Mouse (Mus musculus) macrophage (primary cell): ENCODE measurements around the gene Eif5b. TPM values are rescaled to one million over a fixed set of nuclear protein-coding genes. Genes with fewer than 3 reads are reported as not detected.
A peak's percentile ranks its signal among the peaks of the same experiment; 100 is the strongest.

ENCODE experiments used
- H3K27ac ChIP-seq: fragments of 350-480 bp; formaldehyde crosslinking; 2 replicates; pipeline ENCODE4 v1.9.0; 2021
- H3K36me3 ChIP-seq: fragments of 350-480 bp; formaldehyde crosslinking; 2 replicates; pipeline ENCODE4 v1.9.0; 2021; ENCODE audit errors: inconsistent target
- H3K4me3 ChIP-seq: fragments of 350-480 bp; formaldehyde crosslinking; 2 replicates; pipeline ENCODE4 v1.9.0; 2021; ENCODE audit errors: inconsistent target
- H3K79me2 ChIP-seq: fragments of 350-480 bp; formaldehyde crosslinking; 2 replicates; pipeline ENCODE4 v1.9.0; 2021; ENCODE audit errors: inconsistent target
- WGBS: methylation state at CpG from one replicate; pipeline ENCODE4 v1.1.7; 2026; ENCODE audit warnings: inconsistent platforms; ENCODE audit not compliant: missing documents; 5-methylcytosine and 5-hydroxymethylcytosine counted together
- polyA plus RNA-seq: library from polyadenylated mRNA; stranded (reverse); fragments of 250-400 nt; gene quantifications from 3 replicates; pipeline ENCODE4 v1.2.4, GENCODE M21; 2018; ENCODE audit warnings: inconsistent platforms

Gene Eif5b
- polyA plus RNA-seq, 1 experiment from 2014 or later: 143 TPM

DNA sequence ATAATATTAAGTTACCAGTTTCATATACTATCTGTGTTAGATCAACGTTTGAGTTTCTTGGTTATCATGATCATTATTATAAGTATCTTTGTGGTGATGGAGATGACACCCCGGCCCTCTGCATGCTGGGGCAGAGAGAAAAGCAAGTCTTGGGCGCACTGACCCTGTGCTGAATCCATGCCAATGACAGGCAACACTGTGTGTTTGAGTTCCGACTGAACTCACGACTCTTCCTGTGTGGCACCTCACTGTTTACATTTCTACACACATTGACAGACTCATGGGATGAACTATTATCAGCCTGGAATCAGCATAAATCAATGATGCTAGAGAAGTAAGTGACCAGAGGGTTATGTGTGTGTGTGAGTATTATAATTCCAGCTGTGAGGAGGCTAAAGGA is 10.0 kb upstream of the Eif5b start:
- H3K79me2 ChIP-seq: peaks cover 19% of the 10 kb centered on the region
- no peak overlapping the region for H3K27ac ChIP-seq
- H3K4me3 ChIP-seq: no peak overlapping the region
- WGBS: 90% methylated on average over 5 of the region's 5 CpGs
- H3K36me3 ChIP-seq: peaks cover 69% of the 10 kb centered on the region

DNA sequence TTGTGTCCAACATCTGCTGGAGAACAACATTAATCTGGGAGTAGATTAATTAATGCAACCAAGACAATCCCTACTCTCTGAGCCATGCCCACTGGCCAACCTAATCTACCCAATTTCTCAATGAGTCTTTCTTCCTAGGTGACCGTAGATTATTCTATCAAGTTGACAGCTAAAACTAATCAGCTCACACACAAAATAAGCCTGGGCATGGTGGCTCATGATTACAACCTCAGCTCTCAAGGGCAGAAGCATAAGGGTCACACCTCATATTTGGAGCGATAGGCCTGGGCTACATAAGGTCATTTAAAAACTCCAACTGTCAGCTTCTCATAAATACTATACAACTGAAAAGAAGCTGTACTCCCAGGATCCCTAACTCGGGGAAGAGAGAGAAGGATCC is 1.6 kb upstream of the Eif5b start:
- H3K79me2 ChIP-seq: peaks cover 84% of the 10 kb centered on the region
- peak overlapping the region; percentile 78 for H3K27ac ChIP-seq
- peak overlapping the region; percentile 83 for H3K4me3 ChIP-seq
- 42% methylated on average over 3 of the region's 3 CpGs for WGBS
- peaks cover 42% of the 10 kb centered on the region for H3K36me3 ChIP-seq

DNA sequence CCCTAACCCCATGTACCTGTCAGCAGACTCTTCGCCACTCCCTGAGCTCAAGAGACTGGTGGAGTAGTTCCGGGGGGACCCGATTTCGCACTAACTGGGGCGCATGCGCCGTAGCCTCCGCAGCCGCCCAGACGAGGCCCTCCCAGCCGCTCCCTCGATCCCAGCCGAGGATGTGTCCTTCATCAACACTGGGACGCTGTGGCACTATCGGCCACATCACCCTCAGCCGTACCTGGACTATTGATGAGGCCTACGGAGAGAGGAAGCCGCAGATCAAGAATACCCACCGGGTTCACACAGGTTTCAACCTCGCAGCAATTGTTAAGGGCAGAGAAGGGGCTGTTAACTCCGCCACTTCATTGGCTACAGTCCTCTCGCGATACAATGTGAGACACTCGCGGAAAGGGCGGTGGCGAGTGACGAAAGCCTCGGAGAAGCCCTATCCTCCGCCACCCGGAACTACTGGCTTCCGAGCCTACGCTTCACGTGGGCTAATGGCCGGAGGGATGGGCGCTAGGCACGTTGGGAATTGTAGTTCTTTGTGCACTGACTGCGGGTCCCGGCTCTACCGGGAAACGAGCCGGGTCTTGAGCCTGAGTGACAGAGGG is 829 bp upstream of the Eif5b start:
- Histone ChIP-seq H3K36me3 (peaks cover 35% of the 10 kb centered on the region), H3K79me2 (peaks cover 84% of the 10 kb centered on the region), H3K27ac (peak overlapping the region; percentile 78), H3K4me3 (peak overlapping the region; percentile 83)
- 2% methylated on average over 42 of the region's 42 CpGs for WGBS

DNA sequence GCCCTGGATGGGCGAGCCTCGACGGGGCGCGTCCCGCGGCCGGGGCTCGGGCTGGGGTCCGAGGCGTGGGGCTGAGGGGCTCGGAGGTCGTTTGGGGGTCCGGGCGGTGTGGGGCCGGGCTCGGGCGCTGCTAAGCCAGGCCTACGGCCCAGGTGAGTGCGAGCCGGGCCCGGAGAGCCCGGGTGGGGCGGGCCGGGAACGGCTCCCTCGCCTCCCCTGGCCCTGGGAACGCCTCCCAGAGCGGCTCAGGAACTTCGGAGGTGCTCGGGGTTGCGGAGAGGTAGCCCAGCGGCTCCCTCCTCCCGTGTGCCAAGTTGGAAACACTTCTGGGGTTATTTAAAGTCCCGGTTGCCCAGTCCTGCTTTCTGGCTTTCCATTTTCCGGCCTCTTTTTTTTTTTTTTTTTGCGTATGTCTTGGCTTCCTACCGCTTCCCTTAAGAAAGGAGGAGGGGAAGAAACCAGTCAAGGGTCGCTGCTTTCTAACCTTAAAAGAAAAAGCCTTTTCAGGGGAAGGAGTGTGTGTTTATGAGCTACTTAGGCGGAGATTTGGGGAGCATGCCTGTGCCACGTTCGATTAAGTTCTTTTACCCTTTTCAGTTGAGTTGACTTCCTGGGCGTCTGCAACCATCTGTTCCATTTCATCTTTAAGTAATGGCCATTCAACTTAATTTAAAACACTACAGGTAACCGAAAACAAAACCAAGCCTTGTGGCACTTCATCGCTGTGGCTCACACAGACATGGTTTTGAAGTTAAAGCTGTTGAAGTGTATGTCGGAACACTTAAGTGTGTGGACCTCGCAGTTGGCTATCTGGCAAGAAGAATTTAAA is 775 bp downstream of the Eif5b start:
- 3% methylated on average over 44 of the region's 47 CpGs for WGBS
- Histone ChIP-seq H3K4me3 (peak overlapping the region; percentile 83), H3K36me3 (peaks cover 20% of the 10 kb centered on the region), H3K79me2 (peaks cover 84% of the 10 kb centered on the region), H3K27ac (peak overlapping the region; percentile 53)

DNA sequence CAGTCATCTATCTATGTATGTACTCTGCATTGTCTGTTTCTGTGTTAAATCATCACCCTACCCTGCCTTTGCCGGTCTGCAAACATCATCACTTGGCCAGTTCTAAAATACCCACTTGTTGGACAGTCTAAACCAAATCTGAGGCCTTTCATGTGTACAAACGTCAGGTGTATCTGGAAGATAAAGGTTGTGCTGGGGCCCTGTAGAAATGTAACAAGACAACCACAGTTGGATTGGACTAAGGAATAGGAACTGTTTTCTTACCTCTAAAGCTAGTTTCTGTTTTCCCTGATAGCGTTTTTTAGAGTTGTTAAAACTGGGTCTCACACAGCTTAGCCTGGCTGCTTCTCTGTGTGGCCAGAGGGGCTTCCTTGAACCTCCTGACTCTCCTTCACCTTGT is 1.7 kb downstream of the Eif5b start:
- WGBS: 75% methylated on average over 3 of the region's 3 CpGs
- Histone ChIP-seq H3K79me2 (peaks cover 84% of the 10 kb centered on the region), H3K4me3 (no peak overlapping the region), H3K36me3 (peaks cover 11% of the 10 kb centered on the region), H3K27ac (0 out of 2 replicates have a peak overlapping the region, but pooled peaks have one; percentile 1)

DNA sequence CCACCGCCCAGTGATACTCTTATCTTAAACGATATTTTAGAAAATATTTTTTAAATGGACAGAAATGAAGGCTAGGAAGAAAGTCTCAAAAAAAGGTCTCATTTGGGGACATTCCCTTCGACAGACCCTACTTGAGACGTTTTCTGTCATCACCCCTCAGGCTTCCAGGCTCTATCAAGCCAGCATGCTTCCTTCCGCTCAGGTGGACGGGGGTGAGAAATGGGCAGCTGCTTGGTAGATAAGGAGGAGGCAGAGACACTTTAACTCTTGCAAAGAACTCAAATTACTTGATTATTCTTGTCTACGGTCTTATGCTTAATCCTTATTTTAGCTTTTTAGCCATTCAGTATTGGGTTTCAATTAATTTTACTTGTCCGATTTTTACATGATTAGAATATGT is 3.0 kb downstream of the Eif5b start:
- H3K36me3 ChIP-seq: no peaks in the 10 kb centered on the region
- H3K79me2 ChIP-seq: peaks cover 84% of the 10 kb centered on the region
- 97% methylated on average over 8 of the region's 8 CpGs for WGBS
- no peak overlapping the region for H3K4me3 ChIP-seq
- no peak overlapping the region for H3K27ac ChIP-seq

DNA sequence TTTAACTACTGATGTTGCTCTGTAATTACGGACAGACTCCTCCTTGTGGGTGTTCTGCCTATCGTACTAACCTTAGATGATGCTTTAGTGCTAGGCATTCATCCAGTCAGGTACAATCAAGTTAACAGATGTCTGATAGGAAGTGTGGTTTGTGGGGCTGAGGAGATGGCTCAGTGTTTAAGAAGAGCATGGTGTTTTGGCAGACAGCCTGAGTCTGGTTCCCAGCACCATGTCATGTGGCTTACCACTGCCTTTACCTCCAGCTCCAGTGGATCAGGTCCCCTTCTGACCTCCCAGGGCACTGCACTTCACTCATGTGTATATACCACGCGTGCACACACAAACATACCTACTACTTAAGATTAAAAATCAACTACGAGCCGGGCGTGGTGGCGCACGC is 4.1 kb downstream of the Eif5b start:
- Histone ChIP-seq H3K4me3 (no peak overlapping the region), H3K79me2 (peaks cover 86% of the 10 kb centered on the region), H3K36me3 (no peaks in the 10 kb centered on the region), H3K27ac (no peak overlapping the region)
- WGBS: 93% methylated on average over 7 of the region's 9 CpGs

DNA sequence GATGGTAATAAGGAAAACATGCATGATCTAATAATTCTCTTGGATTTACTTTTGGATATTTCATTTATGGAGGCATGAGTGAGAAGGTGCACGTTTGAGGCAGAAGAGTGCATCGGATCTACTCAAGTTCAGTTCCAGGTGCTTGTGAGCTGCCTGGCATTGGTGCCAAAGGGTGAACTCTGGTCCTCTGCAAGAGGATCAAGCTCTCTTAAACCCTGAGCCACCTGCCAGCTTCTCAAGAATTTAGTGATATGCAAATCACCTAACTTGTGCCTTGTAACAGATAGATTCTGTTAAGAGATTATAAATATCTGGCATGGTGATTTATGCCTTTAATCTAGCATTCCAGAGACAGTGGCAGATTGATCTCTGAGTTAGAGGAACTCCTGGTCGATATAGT is 5.2 kb downstream of the Eif5b start:
- H3K4me3 ChIP-seq: no peak overlapping the region
- H3K27ac ChIP-seq: no peak overlapping the region
- H3K36me3 ChIP-seq: no peaks in the 10 kb centered on the region
- peaks cover 96% of the 10 kb centered on the region for H3K79me2 ChIP-seq
- WGBS: 95% methylated on average over 3 of the region's 3 CpGs

DNA sequence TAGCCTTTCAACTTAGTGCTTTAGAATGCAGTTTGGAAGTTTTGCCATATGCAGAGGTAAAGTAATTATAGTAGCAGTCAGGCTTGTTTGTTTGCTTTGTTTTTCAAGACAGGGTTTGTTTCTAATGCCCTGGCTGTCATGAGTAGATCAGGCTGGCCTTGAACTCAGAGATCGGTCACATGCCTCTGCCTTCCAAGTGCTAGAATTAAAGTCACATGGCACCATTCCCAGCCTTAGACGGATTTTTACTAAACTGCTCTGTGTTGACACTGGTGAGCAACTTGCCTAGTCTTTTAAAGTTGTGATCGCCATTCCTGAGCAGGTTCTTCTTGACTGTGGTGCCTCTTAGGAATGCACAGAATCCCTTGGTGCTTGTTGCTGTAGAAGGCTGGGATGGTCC is 8.9 kb downstream of the Eif5b start:
- 89% methylated on average over 3 of the region's 3 CpGs for WGBS
- no peak overlapping the region for H3K27ac ChIP-seq

DNA sequence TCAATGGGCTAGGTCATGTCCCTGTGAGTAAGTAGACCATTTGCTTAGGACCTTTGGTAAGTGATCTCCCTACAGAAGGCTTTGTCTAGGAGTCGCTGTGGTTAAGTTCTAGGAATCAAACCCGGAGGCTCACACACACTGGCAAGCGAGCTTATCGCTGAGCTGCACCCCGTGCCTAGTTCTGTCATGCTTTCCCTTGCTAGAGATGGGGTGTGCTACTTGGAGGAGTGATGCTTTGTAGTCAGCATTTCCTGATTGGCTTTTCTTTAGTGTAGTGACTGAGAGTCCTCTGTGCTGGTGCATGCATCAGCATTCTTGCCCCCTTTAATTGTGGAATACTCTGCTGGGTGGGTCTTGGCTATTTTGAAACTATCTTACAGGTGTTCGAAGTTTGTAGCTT is 13.8 kb downstream of the Eif5b start:
- Histone ChIP-seq H3K4me3 (no peak overlapping the region), H3K79me2 (peaks cover 92% of the 10 kb centered on the region), H3K27ac (peak overlapping the region; percentile 74), H3K36me3 (no peaks in the 10 kb centered on the region)
- WGBS: 59% methylated on average over 6 of the region's 6 CpGs

More for the DNA sequence above, 8.9 kb downstream of the Eif5b start:
- H3K36me3 ChIP-seq: no peaks in the 10 kb centered on the region
- no peak overlapping the region for H3K4me3 ChIP-seq
- peaks cover 100% of the 10 kb centered on the region for H3K79me2 ChIP-seq

DNA sequence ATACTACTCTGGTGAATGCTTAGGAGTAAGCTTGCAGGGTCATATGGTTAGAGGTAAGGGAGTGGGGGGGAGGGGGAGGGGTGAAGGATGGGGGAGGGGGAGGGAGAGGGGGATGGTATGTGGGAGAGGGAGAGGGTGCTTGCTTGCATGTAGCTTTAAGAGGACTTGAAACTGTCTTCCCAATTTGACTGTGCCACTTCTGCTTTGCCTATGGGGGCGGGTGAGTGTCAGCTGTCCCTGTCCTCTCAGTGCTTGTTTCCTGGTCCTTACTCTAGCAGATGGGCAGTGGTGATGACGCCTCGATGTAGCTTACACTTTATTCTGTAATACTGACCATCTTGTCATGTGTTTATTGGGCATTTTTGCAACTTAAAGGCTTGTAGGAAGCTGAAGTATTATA is 14.3 kb downstream of the Eif5b start:
- 6% methylated on average over 3 of the region's 3 CpGs for WGBS
- Histone ChIP-seq H3K79me2 (peaks cover 92% of the 10 kb centered on the region), H3K36me3 (no peaks in the 10 kb centered on the region), H3K4me3 (no peak overlapping the region), H3K27ac (peak overlapping the region; percentile 74)

DNA sequence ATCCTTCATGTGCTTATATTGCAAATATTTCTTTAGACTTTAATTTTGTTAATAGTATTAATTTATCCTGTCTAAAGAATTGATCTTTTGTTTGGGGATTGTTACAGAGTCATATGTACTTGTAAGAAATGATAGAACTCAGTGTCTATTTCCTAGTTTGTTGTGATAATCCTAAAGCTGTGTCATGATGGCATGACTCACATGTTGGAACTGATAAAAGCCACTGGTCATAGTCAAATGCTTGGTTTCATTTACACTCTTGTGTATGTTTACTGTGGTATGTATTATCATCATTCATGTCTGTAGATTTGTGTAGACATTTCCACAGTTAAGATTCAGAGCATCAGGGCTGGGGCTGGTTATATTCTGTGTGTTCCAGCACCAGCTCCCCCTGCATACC is 14.7 kb downstream of the Eif5b start:
- Histone ChIP-seq H3K27ac (peak overlapping the region; percentile 74), H3K4me3 (no peak overlapping the region), H3K79me2 (peaks cover 92% of the 10 kb centered on the region), H3K36me3 (no peaks in the 10 kb centered on the region; the same call in 1 of the 2 replicates)

DNA sequence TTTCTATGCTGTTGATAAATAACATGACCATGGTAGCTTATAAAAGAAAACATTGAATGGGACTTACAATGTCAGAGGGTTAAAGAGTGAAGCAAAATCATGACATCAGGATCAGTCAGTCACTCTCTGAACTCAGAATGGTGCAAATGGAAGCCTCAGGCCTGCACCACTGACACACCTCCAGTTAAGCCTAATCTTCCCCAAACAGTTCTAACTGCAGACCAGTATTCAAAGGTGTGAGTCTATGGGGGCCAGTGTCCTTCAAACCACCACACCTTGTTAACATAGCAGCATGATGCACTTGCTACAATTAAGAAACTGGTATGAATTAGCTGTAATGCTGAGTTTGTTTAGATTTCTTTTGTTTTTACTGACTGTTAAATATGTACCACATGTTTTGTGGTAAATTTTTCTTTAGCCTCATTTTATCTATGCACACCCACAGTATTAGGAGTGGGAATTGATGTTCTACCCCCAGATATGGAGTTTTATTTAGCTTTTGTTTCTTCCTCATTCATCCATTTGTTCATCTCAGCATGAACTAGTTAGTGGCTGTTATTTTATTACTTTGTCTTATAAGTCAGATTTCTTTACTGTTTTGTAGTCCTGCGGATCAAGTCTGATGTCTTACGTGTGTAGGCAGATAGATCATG is 16.9 kb downstream of the Eif5b start:
- Histone ChIP-seq H3K79me2 (peaks cover 80% of the 10 kb centered on the region), H3K4me3 (no peak overlapping the region), H3K36me3 (peaks cover 12% of the 10 kb centered on the region), H3K27ac (no peak overlapping the region)
- WGBS: 100% methylated on average over 2 of the region's 2 CpGs

DNA sequence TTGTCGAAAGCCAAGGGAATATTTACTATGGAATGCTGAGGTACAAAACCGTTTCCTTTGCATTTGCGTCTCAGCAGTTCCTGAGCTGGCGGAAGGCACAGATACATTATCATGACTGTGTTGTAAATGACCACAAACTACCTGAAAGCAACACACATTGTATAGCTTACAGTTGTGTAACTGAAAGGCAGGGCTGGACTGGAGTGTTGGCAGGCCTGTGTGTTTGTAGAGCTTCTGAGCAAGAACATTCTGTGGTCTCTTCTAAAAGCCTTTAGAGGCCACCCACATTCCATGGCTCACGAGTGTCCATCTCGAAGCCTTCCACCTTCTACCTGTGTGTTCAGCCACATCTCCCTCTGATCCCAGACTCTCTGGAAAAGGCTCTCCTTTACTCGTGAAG is 29.5 kb downstream of the Eif5b start:
- Histone ChIP-seq H3K36me3 (peaks cover 39% of the 10 kb centered on the region), H3K4me3 (no peak overlapping the region), H3K27ac (no peak overlapping the region), H3K79me2 (peaks cover 35% of the 10 kb centered on the region; the same call in 1 of the 2 replicates)
- 92% methylated on average over 6 of the region's 7 CpGs for WGBS

DNA sequence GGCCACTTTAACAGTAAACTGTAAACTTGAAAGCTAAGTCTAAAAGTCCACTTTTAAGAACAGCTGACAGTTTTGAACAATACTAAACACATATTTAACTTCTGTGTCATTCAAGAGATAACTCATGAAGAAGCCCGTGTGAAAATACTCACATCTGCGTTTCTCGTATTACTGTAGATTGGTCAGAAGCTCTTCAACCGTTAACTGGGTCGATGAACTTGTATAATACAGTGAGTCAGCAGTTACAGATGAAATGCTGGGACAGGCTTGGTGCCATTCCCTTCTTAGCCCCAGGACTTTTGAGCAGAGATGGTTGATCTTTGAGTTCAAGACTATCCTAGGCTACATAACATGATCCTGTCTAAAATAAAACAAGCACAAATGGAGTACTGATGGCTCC is 33.6 kb downstream of the Eif5b start:
- Histone ChIP-seq H3K79me2 (peaks cover 14% of the 10 kb centered on the region; the same call in 1 of the 2 replicates), H3K27ac (no peak overlapping the region), H3K4me3 (no peak overlapping the region), H3K36me3 (peaks cover 57% of the 10 kb centered on the region)
- 76% methylated on average over 5 of the region's 5 CpGs for WGBS
